Comparison of ENCODE assay signal across 19 mouse cellular contexts in genomic region chr1:116240538-116240937, GRCm38 (mm10).
A peak's percentile ranks its signal among the peaks of the same experiment; 100 is the strongest.
DNase-seq lines count a peak whose midpoint lies in the region; ATAC-seq and TF ChIP-seq lines count a peak whose summit lies in the region.
"Had no signal": no experiment of that assay in that cellular context is flagged by ENCODE, and none has a peak within 500 bp of the region (broad histone marks: within the 10 kb centered on the region; RNA-seq: fewer than 3 reads in every experiment).

No protein-coding gene starts in this region.

- H3K27ac ChIP-seq in hindbrain, embryonic 11.5 days (ENCODE audit: low read depth, low read length), result no peak overlapping the region
- no peak overlapping the region for H3K27ac ChIP-seq in hindbrain, embryonic 10.5 days
- no peak overlapping the region for H3K27ac ChIP-seq in midbrain, embryonic 13.5 days
- no peak overlapping the region for H3K27ac ChIP-seq in midbrain, postnatal 0 days (ENCODE audit: low read depth, low read length)
- no peak overlapping the region for H3K27ac ChIP-seq in neural tube, embryonic 14.5 days (ENCODE audit: low read depth, low read length)
- H3K27ac ChIP-seq: embryonic facial prominence, embryonic 15.5 days; forebrain, embryonic 10.5 days; gastrocnemius, adult 2 months; hindbrain, embryonic 15.5 days had no signal

- DNase-seq in hindbrain, embryonic 11.5 days (ENCODE audit: low spot score), result no peak
- no peak for DNase-seq in hindbrain, embryonic 10.5 days (ENCODE audit: low spot score)
- DNase-seq in midbrain, postnatal 0 days (ENCODE audit: low spot score), result no peak
- peak; percentile 24 for DNase-seq in brain, embryonic 14.5 days (ENCODE audit: low read depth)
- DNase-seq in yolk sac, embryonic 10.5 days (ENCODE audit: low spot score), result no peak
- DNase-seq: adrenal gland, postnatal 10 days; cerebellum, adult 18-20 months; cerebellum, adult 9-11 months; cerebellum, postnatal 36 days; gastrocnemius, adult 2 months; gastrocnemius, postnatal 25 days had no signal

- ATAC-seq in hindbrain, embryonic 11.5 days (ENCODE audit: low FRiP score), result 0 out of 2 replicates have a peak, but pooled peaks have one; percentile 25
- ATAC-seq in midbrain, embryonic 13.5 days, result 0 out of 2 replicates have a peak, but pooled peaks have one; percentile 30
- ATAC-seq in midbrain, postnatal 0 days (ENCODE audit: low FRiP score), result no peak
- peak; percentile 59; the same call in 1 of the 2 replicates for ATAC-seq in neural tube, embryonic 14.5 days (ENCODE audit: low read depth)
- ATAC-seq: forebrain, embryonic 14.5 days had no signal

- no peaks in the 10 kb centered on the region for H3K9me3 ChIP-seq in hindbrain, embryonic 11.5 days (ENCODE audit: control insufficient read depth, low read length)
- no peaks in the 10 kb centered on the region for H3K9me3 ChIP-seq in hindbrain, embryonic 10.5 days
- H3K9me3 ChIP-seq in midbrain, embryonic 13.5 days, result no peaks in the 10 kb centered on the region
- no peaks in the 10 kb centered on the region for H3K9me3 ChIP-seq in midbrain, postnatal 0 days (ENCODE audit: low read length)
- no peaks in the 10 kb centered on the region for H3K9me3 ChIP-seq in neural tube, embryonic 14.5 days (ENCODE audit: control insufficient read depth, low read length)
- H3K9me3 ChIP-seq: embryonic facial prominence, embryonic 15.5 days; forebrain, embryonic 10.5 days; heart, embryonic 12.5 days; hindbrain, embryonic 15.5 days had no signal

- TF ChIP-seq CTCF in midbrain, postnatal 0 days (IDR thresholded peaks at IDR 0.05), result no peak
- TF ChIP-seq CTCF in brain, embryonic 14.5 days (IDR thresholded peaks at IDR 0.05; ENCODE audit: borderline replicate concordance, extremely low read depth, insufficient read depth, insufficient read length), result no peak

- TF ChIP-seq POLR2A in brain, embryonic 14.5 days (IDR thresholded peaks at IDR 0.05; ENCODE audit: borderline replicate concordance, extremely low read depth, insufficient read depth, insufficient read length, poor library complexity, severe bottlenecking), result no peak

- H3K4me1 ChIP-seq in hindbrain, embryonic 11.5 days (replicated peaks; ENCODE audit: control insufficient read depth, insufficient read depth, low read length), result no peaks in the 10 kb centered on the region
- H3K4me1 ChIP-seq in hindbrain, embryonic 10.5 days (replicated peaks), result no peaks in the 10 kb centered on the region
- no peaks in the 10 kb centered on the region for H3K4me1 ChIP-seq in midbrain, embryonic 13.5 days (replicated peaks)
- no peaks in the 10 kb centered on the region for H3K4me1 ChIP-seq in midbrain, postnatal 0 days (ENCODE audit: insufficient read depth, low read length)
- H3K4me1 ChIP-seq in neural tube, embryonic 14.5 days (ENCODE audit: control insufficient read depth, insufficient read depth, low read length), result no peaks in the 10 kb centered on the region
- H3K4me1 ChIP-seq: embryonic facial prominence, embryonic 15.5 days; forebrain, embryonic 10.5 days; heart, embryonic 12.5 days; hindbrain, embryonic 15.5 days had no signal

- no peaks in the 10 kb centered on the region for H3K27me3 ChIP-seq in hindbrain, embryonic 11.5 days (ENCODE audit: control insufficient read depth, insufficient read depth, low read length)
- H3K27me3 ChIP-seq in hindbrain, embryonic 10.5 days (ENCODE audit: insufficient read depth, poor library complexity, severe bottlenecking), result no peaks in the 10 kb centered on the region
- H3K27me3 ChIP-seq in midbrain, embryonic 13.5 days, result no peaks in the 10 kb centered on the region
- H3K27me3 ChIP-seq in midbrain, postnatal 0 days (ENCODE audit: insufficient read depth, low read length), result no peaks in the 10 kb centered on the region
- H3K27me3 ChIP-seq in neural tube, embryonic 14.5 days (ENCODE audit: control insufficient read depth, insufficient read depth, low read length), result no peaks in the 10 kb centered on the region
- H3K27me3 ChIP-seq: embryonic facial prominence, embryonic 15.5 days; heart, embryonic 12.5 days; hindbrain, embryonic 15.5 days had no signal

- H3K36me3 ChIP-seq in hindbrain, embryonic 11.5 days (ENCODE audit: control insufficient read depth, insufficient read depth, low read length), result no peaks in the 10 kb centered on the region
- no peaks in the 10 kb centered on the region for H3K36me3 ChIP-seq in hindbrain, embryonic 10.5 days
- no peaks in the 10 kb centered on the region for H3K36me3 ChIP-seq in midbrain, embryonic 13.5 days
- H3K36me3 ChIP-seq in midbrain, postnatal 0 days (ENCODE audit: insufficient read depth, low read length), result no peaks in the 10 kb centered on the region
- no peaks in the 10 kb centered on the region for H3K36me3 ChIP-seq in neural tube, embryonic 14.5 days (ENCODE audit: control insufficient read depth, insufficient read depth, low read length)
- H3K36me3 ChIP-seq: embryonic facial prominence, embryonic 15.5 days; forebrain, embryonic 10.5 days; heart, embryonic 12.5 days; hindbrain, embryonic 15.5 days had no signal

- H3K9ac ChIP-seq in hindbrain, embryonic 11.5 days (ENCODE audit: low read depth, low read length), result no peak overlapping the region
- H3K9ac ChIP-seq in midbrain, embryonic 13.5 days (replicated peaks), result no peak overlapping the region
- H3K9ac ChIP-seq in midbrain, postnatal 0 days (replicated peaks; ENCODE audit: low read length, poor library complexity, severe bottlenecking), result no peak overlapping the region
- no peak overlapping the region for H3K9ac ChIP-seq in neural tube, embryonic 14.5 days (replicated peaks; ENCODE audit: low read depth, low read length)
- H3K9ac ChIP-seq: embryonic facial prominence, embryonic 15.5 days; heart, embryonic 12.5 days; hindbrain, embryonic 15.5 days had no signal

- no peak overlapping the region for H3K4me3 ChIP-seq in hindbrain, embryonic 11.5 days (ENCODE audit: low read depth, low read length)
- no peak overlapping the region for H3K4me3 ChIP-seq in hindbrain, embryonic 10.5 days
- no peak overlapping the region for H3K4me3 ChIP-seq in midbrain, embryonic 13.5 days (replicated peaks)
- no peak overlapping the region for H3K4me3 ChIP-seq in midbrain, postnatal 0 days (ENCODE audit: low read depth, low read length)
- H3K4me3 ChIP-seq in neural tube, embryonic 14.5 days (ENCODE audit: low read depth, low read length), result no peak overlapping the region
- H3K4me3 ChIP-seq: embryonic facial prominence, embryonic 15.5 days; erythroblast, embryonic 14.5 days; forebrain, embryonic 10.5 days; gastrocnemius, adult 2 months; heart, embryonic 12.5 days; hindbrain, embryonic 15.5 days had no signal

- H3K4me2 ChIP-seq in hindbrain, embryonic 11.5 days (replicated peaks; ENCODE audit: low read depth, low read length), result no peak overlapping the region
- H3K4me2 ChIP-seq in midbrain, embryonic 13.5 days (replicated peaks), result no peak overlapping the region
- H3K4me2 ChIP-seq in midbrain, postnatal 0 days (ENCODE audit: low read depth, low read length, poor library complexity, severe bottlenecking), result no peak overlapping the region
- H3K4me2 ChIP-seq in neural tube, embryonic 14.5 days (ENCODE audit: low read depth, low read length), result no peak overlapping the region
- H3K4me2 ChIP-seq: embryonic facial prominence, embryonic 15.5 days; heart, embryonic 12.5 days; hindbrain, embryonic 15.5 days had no signal
